Mouse (Mus musculus) limb, embryonic 13.5 days (tissue): ENCODE measurements at regions not wholly inside any gene's neighbourhood (a gene's known extent, or its start where the extent isn't known, plus 50 kb on each side); places are given as distances from the start of the nearest gene placed in this dataset.
A peak's percentile ranks its signal among the peaks of the same experiment; 100 is the strongest.

Experiments
- ATAC-seq: fragments of 200-750 bp; cut with Nextera tagmentation; 2 replicates; pipeline ENCODE4 v1.8.0; 2017; ENCODE audit warnings: low read depth, moderate number of reproducible peaks, moderate TSS enrichment; ENCODE audit not compliant: low FRiP score
- H3K27ac ChIP-seq: fragments of 300-500 bp; sonication (generic); 2 replicates; pipeline ENCODE4 v1.5.1; 2015; ENCODE audit warnings: inconsistent platforms, mild to moderate bottlenecking, moderate library complexity
- H3K27me3 ChIP-seq: fragments of 300-500 bp; sonication (generic); 2 replicates; pipeline ENCODE4 v1.6.1; 2015; ENCODE audit warnings: mild to moderate bottlenecking, inconsistent platforms
- H3K36me3 ChIP-seq: fragments of 300-500 bp; sonication (generic); 2 replicates; pipeline ENCODE4 v1.6.1; 2015; ENCODE audit warnings: inconsistent platforms, mild to moderate bottlenecking, moderate library complexity
- H3K4me1 ChIP-seq: fragments of 300-500 bp; sonication (generic); 2 replicates; pipeline ENCODE4 v1.6.1; 2015; ENCODE audit warnings: inconsistent platforms
- H3K4me2 ChIP-seq: fragments of 300-500 bp; sonication (generic); replicated peaks from 2 replicates; pipeline ENCODE4 v1.6.1; 2015; ENCODE audit warnings: inconsistent platforms, mild to moderate bottlenecking, moderate library complexity
- H3K4me3 ChIP-seq: fragments of 300-500 bp; sonication (generic); 2 replicates; pipeline ENCODE4 v1.5.1; 2015; ENCODE audit warnings: moderate library complexity, mild to moderate bottlenecking, inconsistent platforms
- H3K9ac ChIP-seq: fragments of 300-500 bp; sonication (generic); 2 replicates; pipeline ENCODE4 v1.6.1; 2015; ENCODE audit warnings: mild to moderate bottlenecking, inconsistent platforms
- H3K9me3 ChIP-seq: fragments of 300-500 bp; sonication (generic); 2 replicates; pipeline ENCODE4 v1.6.1; 2016; ENCODE audit warnings: inconsistent platforms
- WGBS: fragments of 180-500 bp; shearing (Covaris S2); methylation state at CpG from one replicate; pipeline ENCODE4 v1.1.7; 2015; 5-methylcytosine and 5-hydroxymethylcytosine counted together

DNA sequence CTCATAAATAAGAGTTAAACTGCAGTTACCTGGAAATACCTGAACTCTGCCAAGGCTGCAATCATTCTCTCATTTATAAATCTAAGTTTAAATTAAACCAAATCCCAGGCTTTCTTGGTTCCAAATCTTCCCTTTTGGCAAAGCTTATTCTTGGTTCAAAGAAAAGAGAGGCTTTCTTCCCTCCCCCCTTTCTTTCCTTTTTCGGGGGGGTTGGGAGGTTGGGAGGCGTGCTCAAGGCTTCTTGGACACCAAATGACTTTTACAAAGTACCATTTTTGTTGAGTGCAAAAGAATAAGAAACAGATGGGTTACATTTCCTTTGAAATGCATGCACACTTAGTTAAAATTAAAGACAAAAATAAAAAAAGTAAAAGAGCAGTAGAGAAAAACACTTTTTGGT is 105.4 kb upstream of the Mroh9 start:
- H3K4me3 ChIP-seq = no peak overlapping the region
- no peak overlapping the region for H3K4me2 ChIP-seq
- no peak for ATAC-seq
- no peaks in the 10 kb centered on the region for H3K27me3 ChIP-seq
- H3K9me3 ChIP-seq = no peaks in the 10 kb centered on the region
- peaks cover 18% of the 10 kb centered on the region for H3K4me1 ChIP-seq
- WGBS = 18% methylated on average over 2 of the region's 2 CpGs
- no peak overlapping the region for H3K9ac ChIP-seq
- H3K36me3 ChIP-seq = no peaks in the 10 kb centered on the region
- H3K27ac ChIP-seq = no peak overlapping the region

DNA sequence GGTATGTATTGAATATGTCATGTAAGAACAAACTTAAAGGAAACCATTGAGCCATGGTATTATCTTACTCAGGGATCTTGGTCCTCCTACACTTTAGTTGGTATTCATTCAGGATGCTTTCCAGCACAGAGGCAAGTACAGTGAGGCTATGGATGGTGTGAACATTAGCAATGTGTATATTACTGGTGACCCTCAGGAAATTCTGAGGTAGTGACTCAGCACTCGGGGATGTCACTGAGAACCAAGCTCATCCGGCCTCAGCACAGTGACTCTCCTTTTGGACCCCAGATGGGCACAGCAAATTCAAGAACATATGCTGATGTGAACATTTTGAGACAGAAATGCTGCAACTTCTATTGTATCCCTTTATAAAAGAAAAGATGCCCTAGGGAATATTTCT is 96.4 kb upstream of the Mroh9 start:
- WGBS = 80% methylated on average over 2 of the region's 2 CpGs

DNA sequence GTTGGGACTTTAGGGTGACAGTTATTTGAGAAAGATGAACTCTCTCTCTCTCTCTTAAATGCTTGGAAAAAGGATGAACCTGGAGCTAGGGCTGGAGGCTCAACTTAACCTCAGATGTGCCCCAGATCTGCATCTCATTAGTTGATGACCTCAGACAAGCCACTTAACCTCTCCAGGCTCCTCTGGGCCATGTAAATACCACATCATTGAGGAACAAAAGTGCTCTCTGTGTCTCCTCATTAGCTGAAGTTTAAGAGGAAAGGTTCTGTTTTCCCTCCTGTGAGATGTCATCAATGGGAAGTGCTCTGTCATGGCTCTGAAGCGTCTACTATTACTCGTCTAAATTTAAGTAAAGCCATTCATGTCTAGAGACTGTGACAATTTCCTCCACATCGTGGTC is 91.5 kb upstream of the Mroh9 start:
- WGBS = 14% methylated on average over 3 of the region's 3 CpGs
- no peak for ATAC-seq

More for the DNA sequence above, 96.4 kb upstream of the Mroh9 start:
- Histone ChIP-seq H3K9ac (no peak overlapping the region), H3K4me2 (no peak overlapping the region), H3K27ac (no peak overlapping the region), H3K9me3 (no peaks in the 10 kb centered on the region), H3K4me1 (peaks cover 17% of the 10 kb centered on the region), H3K4me3 (no peak overlapping the region), H3K36me3 (no peaks in the 10 kb centered on the region), H3K27me3 (no peaks in the 10 kb centered on the region)
- no peak for ATAC-seq

DNA sequence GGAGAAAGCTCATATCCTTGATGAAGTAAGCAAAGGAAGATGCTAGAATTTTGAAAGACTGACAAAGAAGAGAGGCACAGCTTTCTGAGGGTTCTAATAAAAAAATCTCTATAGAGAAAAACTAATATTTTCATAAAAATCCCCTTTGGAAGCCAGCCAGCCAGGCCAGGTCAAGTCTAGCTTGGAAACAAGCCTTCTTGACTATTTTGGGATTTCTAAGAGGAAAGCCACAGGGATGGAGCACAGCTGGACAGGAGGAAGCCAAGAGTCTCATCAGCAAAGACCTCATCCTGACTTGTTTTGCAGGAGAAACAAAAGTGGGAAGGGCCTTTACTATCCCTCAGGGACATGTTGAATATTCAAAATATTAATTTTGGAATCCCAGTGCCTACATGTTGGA is 81.6 kb upstream of the Mroh9 start:
- Histone ChIP-seq H3K4me2 (no peak overlapping the region), H3K4me1 (no peaks in the 10 kb centered on the region), H3K27me3 (no peaks in the 10 kb centered on the region), H3K36me3 (no peaks in the 10 kb centered on the region), H3K9me3 (peaks cover 18% of the 10 kb centered on the region), H3K9ac (no peak overlapping the region), H3K4me3 (no peak overlapping the region), H3K27ac (no peak overlapping the region)
- no peak for ATAC-seq

More for the DNA sequence above, 91.5 kb upstream of the Mroh9 start:
- H3K9me3 ChIP-seq = no peaks in the 10 kb centered on the region
- H3K4me3 ChIP-seq = no peak overlapping the region
- no peaks in the 10 kb centered on the region for H3K27me3 ChIP-seq
- H3K4me1 ChIP-seq = peaks cover 2% of the 10 kb centered on the region
- H3K27ac ChIP-seq = no peak overlapping the region
- no peak overlapping the region for H3K9ac ChIP-seq
- no peaks in the 10 kb centered on the region for H3K36me3 ChIP-seq
- H3K4me2 ChIP-seq = no peak overlapping the region

DNA sequence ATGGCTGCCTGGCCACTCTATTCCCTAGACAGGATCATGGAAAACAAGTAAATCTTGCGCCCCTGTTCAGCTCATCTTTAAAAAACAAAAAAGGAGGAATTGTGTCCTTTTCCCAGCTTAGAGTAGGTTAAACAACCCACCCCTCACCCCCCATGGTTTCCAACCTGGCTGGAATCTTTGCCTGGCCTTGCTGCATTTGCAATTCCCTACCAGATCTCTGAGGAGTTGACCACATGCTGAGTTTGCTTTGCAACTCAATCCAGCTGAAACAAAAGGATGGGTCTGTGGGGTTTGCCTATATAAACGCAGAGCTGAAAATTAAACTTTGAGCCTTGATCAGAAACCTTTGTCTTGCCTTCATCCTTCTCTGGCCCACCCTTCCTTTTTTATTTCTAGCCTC is 78.2 kb upstream of the Mroh9 start:
- no peak for ATAC-seq
- H3K4me2 ChIP-seq = no peak overlapping the region
- 52% methylated on average over 2 of the region's 2 CpGs for WGBS

DNA sequence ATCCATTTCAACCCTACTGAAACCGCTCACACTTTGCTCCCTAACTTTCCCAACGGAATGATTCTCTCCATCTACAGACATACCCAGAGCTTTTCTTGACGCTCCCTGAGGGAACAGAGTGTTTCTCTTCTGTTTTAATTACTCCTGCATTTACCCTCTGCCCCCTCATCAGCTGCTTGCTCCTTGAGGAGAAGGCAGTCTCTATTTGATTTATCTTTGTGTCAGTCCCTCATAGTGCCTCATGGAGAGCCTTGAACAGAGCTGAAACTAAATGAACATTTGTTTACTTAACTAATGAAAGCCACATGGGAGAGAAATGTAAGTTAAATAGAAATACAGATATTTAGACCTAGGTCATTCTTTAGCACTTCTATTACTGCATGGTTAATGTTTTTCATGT is 74.4 kb upstream of the Mroh9 start:
- Histone ChIP-seq H3K9ac (no peak overlapping the region), H3K27me3 (no peaks in the 10 kb centered on the region), H3K36me3 (no peaks in the 10 kb centered on the region), H3K27ac (no peak overlapping the region), H3K9me3 (no peaks in the 10 kb centered on the region), H3K4me2 (no peak overlapping the region), H3K4me3 (no peak overlapping the region), H3K4me1 (peaks cover 16% of the 10 kb centered on the region)
- no peak for ATAC-seq
- WGBS = 13% methylated on average over 3 of the region's 3 CpGs

More for the DNA sequence above, 78.2 kb upstream of the Mroh9 start:
- Histone ChIP-seq H3K4me1 (peaks cover 8% of the 10 kb centered on the region; the same call in 1 of the 2 replicates), H3K9ac (no peak overlapping the region), H3K27ac (no peak overlapping the region), H3K9me3 (peaks cover 3% of the 10 kb centered on the region; the same call in 1 of the 2 replicates), H3K27me3 (no peaks in the 10 kb centered on the region), H3K4me3 (no peak overlapping the region), H3K36me3 (no peaks in the 10 kb centered on the region)

DNA sequence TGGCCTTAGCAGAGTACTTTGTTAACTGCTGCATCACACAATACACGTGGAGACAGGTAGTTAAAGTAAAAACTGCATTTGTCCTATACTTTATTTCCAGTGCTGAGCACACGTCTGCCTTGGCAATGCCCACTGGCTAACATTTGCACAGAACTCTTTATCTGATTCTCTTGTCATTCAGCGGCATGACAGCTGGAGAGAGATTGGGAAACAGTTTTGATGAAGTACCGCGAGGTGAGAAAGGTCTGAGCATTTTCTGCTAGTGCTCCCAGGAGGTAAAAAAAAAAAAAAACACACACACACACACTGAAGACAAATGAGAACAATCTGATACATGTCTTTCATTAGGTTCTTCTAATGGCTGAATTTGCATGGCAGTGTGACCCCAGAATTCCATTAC is 73.0 kb upstream of the Mroh9 start:
- no peak overlapping the region for H3K4me3 ChIP-seq
- H3K27me3 ChIP-seq = no peaks in the 10 kb centered on the region
- H3K27ac ChIP-seq = no peak overlapping the region
- ATAC-seq = no peak
- H3K9me3 ChIP-seq = no peaks in the 10 kb centered on the region
- H3K9ac ChIP-seq = no peak overlapping the region
- no peaks in the 10 kb centered on the region for H3K36me3 ChIP-seq
- peaks cover 16% of the 10 kb centered on the region for H3K4me1 ChIP-seq
- WGBS = 38% methylated on average over 5 of the region's 5 CpGs
- H3K4me2 ChIP-seq = no peak overlapping the region

DNA sequence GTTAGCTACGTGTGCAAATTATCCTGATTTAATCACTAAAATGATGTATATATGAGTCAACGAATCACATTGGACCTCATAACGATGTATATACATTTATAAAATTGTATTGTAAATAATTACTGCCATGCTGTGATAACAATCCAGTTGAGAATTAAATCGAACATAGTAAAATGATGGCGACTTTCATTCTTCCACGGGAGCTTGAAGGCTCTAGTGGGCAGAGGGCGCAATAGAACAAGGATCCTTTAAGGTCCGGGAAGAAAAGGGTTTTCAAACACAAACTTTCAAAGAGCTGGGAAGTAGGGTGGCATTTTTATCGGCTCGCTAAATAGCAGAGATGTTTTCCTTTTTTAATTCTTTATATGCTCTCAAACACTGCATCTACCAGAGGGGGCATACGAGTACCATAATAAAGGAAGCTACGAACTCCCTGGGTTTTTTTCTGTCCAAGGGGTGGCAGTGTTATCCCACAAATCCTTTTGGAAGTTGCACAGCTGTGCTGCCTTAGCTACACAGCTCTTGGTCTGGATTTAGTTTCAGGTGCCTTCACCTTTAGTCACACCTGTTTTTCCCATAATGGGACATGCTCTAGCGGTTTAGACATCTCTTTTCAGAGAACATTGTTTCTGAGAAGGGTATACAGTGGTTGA is 64.9 kb upstream of the Mroh9 start:
- no peaks in the 10 kb centered on the region; the same call in 1 of the 2 replicates for H3K9me3 ChIP-seq
- peak overlapping the region; percentile 54 for H3K4me2 ChIP-seq
- H3K4me3 ChIP-seq = peak overlapping the region; percentile 36
- WGBS = 22% methylated on average over 13 of the region's 13 CpGs
- ATAC-seq = peak; percentile 90
- no peaks in the 10 kb centered on the region for H3K27me3 ChIP-seq
- no peak overlapping the region for H3K9ac ChIP-seq
- peaks cover 12% of the 10 kb centered on the region for H3K4me1 ChIP-seq
- H3K36me3 ChIP-seq = no peaks in the 10 kb centered on the region
- no peak overlapping the region for H3K27ac ChIP-seq

DNA sequence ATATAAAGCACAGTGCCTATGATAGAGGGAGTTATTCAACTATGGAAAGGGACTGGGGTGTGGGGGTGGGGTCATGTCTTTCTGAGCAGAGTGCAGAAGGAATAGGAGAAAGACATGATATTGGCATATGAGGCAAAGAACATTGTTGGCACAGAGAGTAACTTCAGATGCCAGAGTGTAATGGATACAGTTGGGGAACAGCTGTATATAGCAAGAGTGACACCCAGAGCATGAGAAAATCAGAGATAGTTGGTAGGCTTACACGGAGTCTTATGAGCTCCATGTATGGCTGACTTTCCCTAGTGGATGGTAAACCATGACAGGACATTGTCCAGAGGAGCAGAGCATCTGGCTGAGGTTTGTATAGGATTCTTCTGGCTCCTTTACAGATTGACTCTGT is 61.2 kb upstream of the Mroh9 start:
- WGBS = 58% methylated on average over 1 of the region's 1 CpGs
- Histone ChIP-seq H3K27ac (no peak overlapping the region), H3K9me3 (no peaks in the 10 kb centered on the region; the same call in 1 of the 2 replicates), H3K4me2 (no peak overlapping the region), H3K4me3 (no peak overlapping the region), H3K36me3 (no peaks in the 10 kb centered on the region), H3K4me1 (0 out of 2 replicates have a peak, but pooled peaks cover 4% of the 10 kb centered on the region), H3K27me3 (no peaks in the 10 kb centered on the region), H3K9ac (no peak overlapping the region)
- no peak for ATAC-seq

DNA sequence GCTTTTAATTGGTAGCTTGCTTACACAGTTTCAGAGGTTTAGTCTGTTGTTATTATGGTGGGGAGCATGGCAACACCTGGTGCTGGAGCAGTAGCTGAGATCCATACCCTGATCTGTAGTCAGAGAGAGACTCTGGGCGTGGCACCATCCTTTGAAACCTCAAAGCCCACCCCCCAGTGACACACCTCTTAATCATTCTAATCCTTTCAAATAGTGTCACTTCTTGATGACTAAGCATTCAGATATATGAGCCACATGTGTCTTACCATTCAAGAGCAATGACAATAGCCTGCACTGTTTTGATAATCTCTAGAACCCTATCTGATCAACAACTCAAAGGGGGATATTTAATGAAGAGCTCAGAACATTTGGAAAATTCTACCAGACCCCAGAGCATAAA is 57.6 kb upstream of the Mroh9 start:
- Histone ChIP-seq H3K9me3 (no peaks in the 10 kb centered on the region), H3K4me3 (no peak overlapping the region), H3K36me3 (no peaks in the 10 kb centered on the region), H3K27ac (no peak overlapping the region), H3K4me1 (no peaks in the 10 kb centered on the region), H3K4me2 (no peak overlapping the region), H3K27me3 (no peaks in the 10 kb centered on the region), H3K9ac (no peak overlapping the region)
- ATAC-seq = no peak
- 87% methylated on average over 1 of the region's 1 CpGs for WGBS

DNA sequence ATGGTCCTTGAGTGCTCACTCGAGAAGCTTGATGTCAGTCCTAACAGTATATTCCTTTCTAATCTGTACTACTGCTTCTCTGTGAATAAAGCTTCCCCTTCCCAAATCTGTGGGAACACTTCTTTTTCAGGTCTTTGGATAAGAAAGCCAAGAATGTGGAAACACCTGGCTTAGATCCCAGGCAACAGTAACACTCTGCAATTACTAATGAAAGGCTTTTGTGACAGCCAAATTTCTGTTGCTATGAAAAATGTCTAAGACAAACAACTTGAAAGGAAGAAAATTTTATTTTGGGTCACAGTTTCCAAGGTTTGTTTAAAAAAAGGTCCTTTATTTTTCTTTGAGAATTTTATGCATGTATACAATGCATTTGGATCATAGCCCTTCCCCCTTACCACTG is 56.0 kb upstream of the Mroh9 start:
- no peaks in the 10 kb centered on the region for H3K27me3 ChIP-seq
- ATAC-seq = no peak
- H3K4me1 ChIP-seq = no peaks in the 10 kb centered on the region
- H3K9ac ChIP-seq = no peak overlapping the region
- H3K4me3 ChIP-seq = no peak overlapping the region
- WGBS = 77% methylated on average over 1 of the region's 1 CpGs
- no peak overlapping the region for H3K4me2 ChIP-seq
- no peaks in the 10 kb centered on the region for H3K36me3 ChIP-seq
- H3K27ac ChIP-seq = no peak overlapping the region
- no peaks in the 10 kb centered on the region for H3K9me3 ChIP-seq

DNA sequence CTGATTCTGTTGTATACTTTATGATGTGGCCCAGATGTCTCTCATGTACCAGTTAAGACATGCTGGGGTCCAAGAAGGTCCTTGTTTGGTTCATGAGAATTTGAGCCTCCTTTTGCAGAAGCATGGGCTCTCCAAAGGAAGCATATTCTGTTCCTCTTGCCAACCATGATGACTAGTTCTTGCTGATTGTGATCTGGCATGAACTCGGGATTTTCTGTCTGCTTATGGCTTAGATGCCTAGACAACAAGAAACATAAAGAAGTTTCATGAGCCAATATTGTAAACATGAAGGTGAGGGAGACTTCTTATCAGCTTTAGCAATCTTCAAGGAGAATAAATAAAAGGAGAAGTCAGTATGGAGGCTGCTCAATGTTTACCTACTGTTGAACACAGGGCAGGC is 52.7 kb upstream of the Mroh9 start:
- no peak overlapping the region for H3K27ac ChIP-seq

More for the DNA sequence above, 52.7 kb upstream of the Mroh9 start:
- Histone ChIP-seq H3K27me3 (no peaks in the 10 kb centered on the region), H3K4me3 (no peak overlapping the region), H3K36me3 (no peaks in the 10 kb centered on the region), H3K9me3 (no peaks in the 10 kb centered on the region), H3K4me1 (no peaks in the 10 kb centered on the region), H3K9ac (no peak overlapping the region), H3K4me2 (no peak overlapping the region)
- ATAC-seq = no peak
- 73% methylated on average over 1 of the region's 1 CpGs for WGBS
